Mouse (Mus musculus): Measurements from ENCODE around the gene Ankrd12. TPM values are rescaled to one million over a fixed set of nuclear protein-coding genes. Genes with fewer than 3 reads are reported as not detected.

Gene Ankrd12
- total RNA-seq, 2 experiments from 2014 or later = 18.3 to 19.8 TPM

GRCm38 (mm10) chr17:65930158-65930826 lies 146.6 kb downstream of the Ankrd12 start:
- no peak for DNase-seq

DNA sequence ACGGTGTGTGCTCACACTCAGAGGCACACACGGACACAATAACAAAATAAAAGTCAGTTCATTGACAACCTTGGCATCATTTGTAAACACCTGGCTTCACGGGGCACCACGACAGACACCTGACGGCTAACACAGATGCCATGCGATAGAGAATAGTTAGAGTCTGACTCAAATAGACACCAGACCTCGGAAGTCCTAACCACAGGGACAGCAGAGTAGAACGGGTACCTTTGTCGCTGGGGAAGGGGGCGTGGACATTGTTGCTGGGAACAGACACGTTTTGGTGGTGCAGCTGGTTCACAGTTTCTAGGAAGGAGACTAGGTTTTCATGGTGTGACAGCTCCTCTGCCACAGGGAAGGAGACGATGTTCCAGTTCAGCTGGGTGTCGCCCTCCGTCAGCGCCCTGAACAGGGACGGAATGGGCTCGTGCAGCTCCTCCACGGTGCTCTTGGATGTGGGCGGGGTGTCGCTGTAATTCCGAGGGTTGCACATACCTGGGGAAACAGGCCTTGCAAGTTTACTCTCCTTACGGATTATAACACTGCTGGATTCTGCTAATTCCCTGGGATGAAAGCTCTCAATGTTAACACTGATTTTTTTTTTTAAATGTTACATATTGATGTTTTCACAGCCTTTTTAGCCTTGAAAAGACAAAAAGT lies 147.4 kb downstream of the Ankrd12 start:
- DNase-seq = no peak

- DNase-seq = no peak
Measured at GRCm38 (mm10) chr17:65927077-65927476, 149.8 kb downstream of the Ankrd12 start.

DNA sequence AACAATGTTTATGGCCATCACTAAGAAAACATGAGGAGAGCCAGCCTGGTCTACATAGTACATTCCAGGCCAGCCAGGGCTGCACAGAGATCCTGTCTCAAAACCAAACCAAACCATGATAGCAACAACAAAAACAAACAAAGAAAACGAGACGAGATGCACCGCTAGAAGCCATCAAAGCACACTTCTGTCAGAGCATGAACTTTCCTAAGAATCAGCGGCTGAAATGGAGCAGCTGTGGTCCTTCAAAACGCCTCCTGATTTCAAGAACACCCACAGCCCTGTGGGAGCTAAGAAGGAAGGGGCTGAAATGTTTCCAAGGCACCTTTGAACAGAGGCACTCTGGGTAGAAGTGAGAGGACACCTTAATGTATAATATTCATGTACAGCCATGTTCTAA lies 152.7 kb downstream of the Ankrd12 start:
- DNase-seq = no peak

DNA sequence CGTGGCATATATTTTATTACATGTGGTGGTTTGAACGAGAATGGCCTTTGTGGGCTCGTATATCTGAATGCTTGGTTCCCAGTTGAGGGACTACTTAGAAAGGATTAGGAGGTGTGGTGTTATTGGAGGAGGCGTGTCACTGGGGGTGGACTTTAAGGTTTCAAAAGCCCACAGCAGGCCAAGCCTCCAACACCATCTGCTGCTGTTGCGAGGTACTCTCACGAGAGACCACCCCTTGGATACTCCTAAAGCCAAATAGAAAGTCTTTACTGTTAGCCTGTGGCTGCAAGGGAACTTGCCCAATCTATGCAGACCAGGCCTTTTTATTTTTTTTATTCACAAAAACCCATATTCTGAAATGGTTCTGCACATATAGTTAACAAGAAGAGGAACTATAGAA lies 154.9 kb downstream of the Ankrd12 start:
- DNase-seq = no peak

DNA sequence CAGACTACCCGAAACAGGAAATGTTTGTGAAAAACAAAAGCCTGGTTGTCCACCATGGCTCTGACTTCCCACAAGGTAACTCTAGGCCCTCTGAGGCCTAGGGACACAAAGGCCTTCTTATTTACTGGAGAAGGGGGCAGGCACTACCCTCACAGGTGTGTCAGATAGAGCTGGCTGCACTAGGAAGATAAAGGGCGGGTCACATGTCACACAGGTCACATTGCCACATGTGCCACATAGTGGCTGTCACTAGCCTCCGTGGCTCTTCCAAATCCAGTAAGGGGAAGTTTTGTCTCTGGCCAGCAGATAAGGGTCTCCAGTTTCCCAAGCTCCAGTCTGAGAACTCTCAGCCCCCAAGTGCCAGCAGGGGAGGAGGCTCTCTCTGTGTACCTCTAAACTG lies 157.7 kb downstream of the Ankrd12 start:
- DNase-seq = no peak

DNA sequence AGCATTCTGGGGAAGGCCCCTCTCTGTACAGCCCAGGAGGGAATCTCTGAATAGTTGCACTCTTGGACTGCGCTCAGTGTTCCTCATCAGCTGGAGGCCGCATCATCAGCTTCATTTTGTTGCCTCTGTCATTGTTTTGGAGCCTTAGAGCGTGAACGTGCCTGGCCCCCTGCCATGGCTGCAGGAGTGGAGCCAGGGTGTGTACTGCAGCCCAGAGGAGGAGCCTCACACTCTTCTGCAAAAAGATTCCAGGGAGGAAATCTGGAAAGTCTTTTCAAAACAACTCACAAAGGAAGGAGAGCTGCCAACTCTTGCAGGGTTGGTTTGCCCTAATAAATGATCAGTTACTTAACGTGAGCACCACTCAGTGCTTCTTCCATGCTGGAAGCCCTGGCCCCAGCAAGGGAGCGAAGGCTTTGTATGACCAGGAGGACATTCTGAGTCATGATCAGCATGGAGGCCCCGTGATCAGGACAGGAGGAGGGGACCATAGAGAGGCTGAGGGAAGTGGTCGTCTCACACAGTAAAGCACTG lies 160.7 kb downstream of the Ankrd12 start:
- DNase-seq = peak; percentile 95 to 96

Other genes starting within 250 kb of the Ankrd12 start
- 10 to 100 TPM; 35.3 to 36.3 TPM for gene Ralbp1, start 191.3 kb downstream of the Ankrd12 start, total RNA-seq (2021)
- 10 to 100 TPM; 74.0 to 76.9 TPM for gene Twsg1, start 125.9 kb downstream of the Ankrd12 start, total RNA-seq (2021)
- 1,000 to 10,000 TPM; 1,218 to 1,257 TPM for gene Ndufv2, start 24.5 kb upstream of the Ankrd12 start, total RNA-seq (2021)
- gene Washc1, start 34.5 kb upstream of the Ankrd12 start, total RNA-seq (2021) = 10 to 100 TPM; 22.5 to 25.0 TPM
- gene Ddx11, start 46.4 kb upstream of the Ankrd12 start, total RNA-seq (2021) = 1 to 10 TPM; 1.2 to 1.5 TPM